Mouse (Mus musculus): Measurements from ENCODE around the gene Frem1. TPM values are rescaled to one million over a fixed set of nuclear protein-coding genes. Genes with fewer than 3 reads are reported as not detected.

Gene Frem1
- total RNA-seq, 2 experiments from 2014 or later, result not detected

Other genes starting within 250 kb of the Frem1 start
- 3.6 and 6.3 TPM in 2 replicates for gene Zdhhc21, start 192.4 kb downstream of the Frem1 start, total RNA-seq (2015; ENCODE audit: low replicate concordance)
- 2.5 and 3.9 TPM in 2 replicates for gene Zdhhc21, start 192.4 kb downstream of the Frem1 start, total RNA-seq (2017; ENCODE audit: low replicate concordance)
- not detected in 2 replicates for gene Cer1, start 167.2 kb downstream of the Frem1 start, total RNA-seq (2015; ENCODE audit: low replicate concordance)
- not detected in 2 replicates for gene Cer1, start 167.2 kb downstream of the Frem1 start, total RNA-seq (2017; ENCODE audit: low replicate concordance)

Data from erythroblast, adult 5-6 weeks (primary cell).